Mouse (Mus musculus): ENCODE results near the gene B430305J03Rik.

Gene B430305J03Rik

DNA sequence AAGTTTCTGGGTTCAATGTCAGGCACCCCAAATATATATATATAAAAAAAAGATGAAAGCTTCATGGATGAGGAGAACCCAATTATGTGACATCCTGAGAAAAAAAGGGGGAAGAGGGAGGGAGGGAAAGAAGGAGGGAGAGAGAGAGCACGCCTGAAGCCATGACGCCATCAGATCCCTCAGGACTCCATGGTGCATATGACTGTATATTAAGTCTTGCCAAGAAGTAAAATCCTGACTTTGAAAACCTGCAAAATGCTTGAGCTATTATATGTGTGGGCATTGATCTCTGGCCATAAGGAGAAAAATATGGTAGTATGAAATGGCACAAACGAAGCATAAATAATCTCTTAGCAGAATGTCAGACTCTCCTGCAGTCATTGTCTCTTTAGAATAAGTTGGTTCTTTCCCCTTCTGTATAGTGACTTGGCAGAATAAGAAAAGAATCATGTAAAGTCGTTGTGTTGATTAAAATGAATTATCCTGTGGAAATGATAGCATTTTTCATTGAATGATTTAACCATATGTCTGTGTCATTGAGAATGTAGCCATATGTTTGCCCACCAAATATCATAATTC, 17.6 kb downstream of the B430305J03Rik start:
- no peak for DNase-seq

DNA sequence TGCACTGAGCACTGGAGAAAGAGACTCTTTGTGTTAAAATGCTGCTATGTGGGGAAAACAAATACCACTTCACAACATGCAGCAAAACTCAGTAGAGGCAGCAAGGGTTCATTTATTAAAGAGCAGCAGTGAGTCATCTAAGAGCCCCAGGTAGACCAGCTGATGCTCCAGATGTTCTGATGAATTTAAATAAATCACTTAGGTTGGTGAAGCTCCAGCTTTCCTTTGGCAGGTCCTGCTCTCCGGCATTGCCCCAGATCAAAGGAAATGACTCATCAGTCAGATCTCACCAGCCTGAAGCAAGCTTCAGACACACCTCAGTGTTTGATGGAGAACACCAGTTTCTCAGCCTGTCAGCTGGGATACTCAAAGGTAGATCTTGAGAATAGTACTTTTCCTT, 20.1 kb downstream of the B430305J03Rik start:
- no peak for DNase-seq

DNA sequence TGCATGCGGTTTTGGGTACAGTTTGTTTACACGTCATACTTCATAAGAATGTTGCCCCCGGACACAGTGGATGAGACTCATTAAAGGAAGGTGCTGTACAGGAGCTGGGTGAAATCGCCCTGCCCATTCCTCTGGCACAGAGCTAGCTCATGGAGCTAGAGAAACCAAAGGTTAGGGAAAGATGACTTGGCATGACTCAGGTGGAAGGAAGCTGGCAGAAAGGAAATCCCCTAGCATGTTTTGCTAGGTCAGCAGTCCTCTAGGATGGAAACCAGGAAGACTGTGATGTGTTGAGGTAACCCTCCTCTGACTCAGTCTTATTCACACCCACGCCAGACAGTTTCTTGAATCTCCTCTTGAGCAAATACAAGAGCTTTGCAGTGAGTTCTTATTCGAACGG, 21.7 kb downstream of the B430305J03Rik start:
- no peak for DNase-seq

DNA sequence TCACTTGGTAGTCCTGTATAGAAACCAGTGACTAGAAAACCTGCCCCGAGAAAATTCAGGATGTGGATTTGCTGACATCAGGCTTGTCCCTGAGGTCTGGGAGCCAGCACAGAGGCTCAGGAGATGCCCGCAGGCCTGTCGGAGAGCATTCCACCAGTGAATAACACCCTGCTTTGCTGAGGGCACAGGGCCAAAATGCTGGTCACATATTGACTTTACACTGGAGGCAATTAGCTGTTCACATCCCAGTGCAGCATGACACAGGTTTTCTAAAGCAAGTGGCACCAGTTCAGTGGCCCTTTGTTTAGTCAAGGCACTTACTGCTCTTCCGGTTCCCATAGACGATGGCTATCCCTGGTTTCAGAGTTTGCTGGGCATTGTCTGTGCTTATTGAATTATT, 25.4 kb downstream of the B430305J03Rik start:
- no peak for DNase-seq

DNA sequence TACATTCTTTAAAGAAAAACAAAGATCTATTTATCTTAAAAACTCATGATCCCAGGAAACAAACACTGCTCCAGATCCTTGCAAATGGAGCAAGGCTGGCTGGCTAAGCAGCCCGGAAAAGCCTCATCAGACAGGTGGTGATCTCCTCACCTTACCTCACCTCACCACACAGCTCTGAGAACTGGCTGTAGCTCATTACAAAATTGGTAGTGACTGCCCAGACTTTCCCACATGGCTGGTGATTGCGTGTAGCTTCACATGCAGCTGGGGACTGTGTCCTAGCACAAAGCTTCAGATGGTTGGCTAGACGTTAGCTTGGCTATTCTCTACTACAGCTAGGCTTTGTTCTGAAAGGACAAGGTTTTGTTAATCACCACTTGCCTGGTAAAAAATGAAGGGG, 28.5 kb downstream of the B430305J03Rik start:
- no peak for DNase-seq

DNA sequence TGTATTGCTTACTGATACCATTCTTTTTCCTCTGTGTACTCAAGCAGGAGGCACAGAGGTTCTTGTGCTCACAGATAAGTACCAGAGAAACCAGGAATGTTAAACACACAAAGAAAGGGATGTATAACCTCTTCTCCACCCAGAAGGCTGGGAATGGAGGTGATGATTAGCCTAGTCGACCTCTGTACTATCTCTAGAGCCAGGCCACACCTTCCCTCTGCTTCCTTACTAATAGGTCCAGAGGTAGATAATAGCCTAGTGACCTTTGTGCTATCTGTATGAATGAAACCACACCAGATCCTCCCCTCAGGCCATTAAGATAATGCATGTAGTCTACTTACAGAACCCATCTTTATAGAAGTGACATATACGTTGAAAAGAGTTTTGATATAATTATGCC, 29.5 kb downstream of the B430305J03Rik start:
- no peak for DNase-seq

DNA sequence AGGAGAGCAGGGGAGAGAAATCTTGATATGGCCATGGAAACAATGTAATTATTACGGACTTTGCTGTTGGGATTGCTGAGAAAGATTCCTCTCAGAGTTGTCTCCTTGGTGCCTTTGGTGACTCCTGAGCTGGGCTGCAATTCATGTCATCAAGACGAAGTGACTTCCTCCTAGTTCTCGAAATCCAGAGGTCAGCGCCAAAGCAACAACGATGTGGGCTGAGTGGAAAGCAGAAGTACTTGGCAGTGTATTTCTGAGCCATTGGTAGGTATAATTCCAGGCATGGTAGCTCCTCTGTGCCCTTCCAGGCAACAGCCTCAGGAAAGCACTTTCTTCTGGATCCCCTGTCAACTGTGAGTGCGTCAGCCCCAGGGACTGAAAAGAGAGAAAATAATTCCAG, 44.1 kb downstream of the B430305J03Rik start:
- DNase-seq: no peak

DNA sequence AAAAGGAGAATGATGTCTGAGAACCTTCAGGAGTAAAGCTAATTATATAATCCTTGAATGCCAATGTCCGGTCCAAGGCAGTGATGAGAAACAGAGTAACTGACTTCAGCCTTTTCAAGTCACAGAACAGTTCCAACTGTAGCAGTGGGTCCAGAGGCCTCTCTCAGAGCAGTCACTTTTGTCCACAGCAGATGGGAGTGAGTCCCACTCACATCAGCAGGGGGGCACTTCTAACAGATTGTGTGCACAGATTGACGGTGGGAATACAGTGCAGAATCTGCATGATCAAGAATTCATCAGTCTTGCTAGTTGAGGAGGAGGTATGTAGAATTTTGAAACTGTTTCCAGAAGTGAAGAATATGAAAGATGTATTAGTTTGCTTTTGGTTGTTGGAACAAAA, 45.7 kb downstream of the B430305J03Rik start:
- DNase-seq: no peak

DNA sequence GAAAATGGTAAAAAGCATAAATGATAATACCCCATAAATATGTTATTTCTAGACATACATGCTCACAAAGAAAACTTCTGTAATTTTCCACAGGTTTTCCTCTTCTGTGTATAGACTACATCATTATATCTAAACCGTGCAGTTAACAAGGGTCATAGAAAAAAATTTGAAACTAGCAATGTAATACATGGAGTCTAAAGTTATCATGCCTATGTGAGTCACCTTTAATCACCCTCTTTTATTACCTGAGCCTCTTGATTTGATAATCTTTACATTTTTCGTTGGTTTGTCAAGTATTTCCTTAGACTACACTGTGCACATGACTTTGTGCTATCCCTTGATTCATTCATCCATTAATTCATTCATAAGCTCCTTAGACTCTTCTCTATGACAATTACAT, 50.7 kb downstream of the B430305J03Rik start:
- no peak for DNase-seq

All from thymus, adult 18-20 months (tissue).